ENCODE assay signal across 8 mouse cellular contexts in genomic region chr6:88901471-88901870, GRCm38 (mm10). TPM values are rescaled to one million over a fixed set of nuclear protein-coding genes. Genes with fewer than 3 reads are reported as not detected.
DNase-seq lines count a peak whose midpoint lies in the region; ATAC-seq and TF ChIP-seq lines count a peak whose summit lies in the region.

No protein-coding gene starts in this region.

- DNase-seq in heart, adult 8-10 months (ENCODE audit: low spot score) = peak; percentile 41
- no peak for DNase-seq in heart, postnatal 14 days
- DNase-seq in MN1 (ENCODE audit: low spot score) = peak; percentile 42
- no peak for DNase-seq in liver, postnatal 0 days
- DNase-seq in stomach, postnatal 0 days (ENCODE audit: low spot score) = no peak
- no peak for DNase-seq in Muller cell, postnatal 12 days (ENCODE audit: inconsistent ontology term)
- DNase-seq in ovary, postnatal 10 days (ENCODE audit: low spot score) = no peak

- no peaks in the 10 kb centered on the region for H3K9me3 ChIP-seq in heart, embryonic 16.5 days (replicated peaks; ENCODE audit: control insufficient read depth, low read length)
- H3K9me3 ChIP-seq in liver, postnatal 0 days (ENCODE audit: low read length) = no peaks in the 10 kb centered on the region
- no peaks in the 10 kb centered on the region for H3K9me3 ChIP-seq in stomach, postnatal 0 days (ENCODE audit: control insufficient read depth, low read length)

- H3K9ac ChIP-seq in heart, embryonic 16.5 days (ENCODE audit: low read length) = peak overlapping the region; percentile 84
- H3K9ac ChIP-seq in liver, postnatal 0 days (replicated peaks) = peak overlapping the region; percentile 85
- H3K9ac ChIP-seq in stomach, postnatal 0 days (ENCODE audit: low read length) = peak overlapping the region; percentile 68

- intact Hi-C loops in heart, postnatal 14 days (cut with DNase I) = no loop called here

- H3K36me3 ChIP-seq in heart, embryonic 16.5 days (ENCODE audit: control insufficient read depth, insufficient read depth) = no peaks in the 10 kb centered on the region
- H3K36me3 ChIP-seq in liver, postnatal 0 days (replicated peaks; ENCODE audit: insufficient read depth, low read length) = peaks cover 4% of the 10 kb centered on the region; the same call in 1 of the 2 replicates
- no peaks in the 10 kb centered on the region for H3K36me3 ChIP-seq in stomach, postnatal 0 days (ENCODE audit: control insufficient read depth, insufficient read depth, low read length)

- ATAC-seq in heart, embryonic 16.5 days (replicated peaks; ENCODE audit: extremely low read depth, insufficient read depth, low FRiP score) = no peak
- ATAC-seq in liver, postnatal 0 days = peak; percentile 2; the same call in 1 of the 2 replicates
- ATAC-seq in stomach, postnatal 0 days (ENCODE audit: low FRiP score, low TSS enrichment) = peak; percentile 14; the same call in 1 of the 2 replicates

- TF ChIP-seq EP300 in liver, postnatal 0 days (IDR thresholded peaks at IDR 0.05; ENCODE audit: low read depth) = no peak
- TF ChIP-seq EP300 in stomach, postnatal 0 days (optimal IDR thresholded peaks at IDR 0.05) = no peak

- H3K4me2 ChIP-seq in heart, embryonic 16.5 days (ENCODE audit: low read depth, low read length) = peak overlapping the region; percentile 96
- H3K4me2 ChIP-seq in liver, postnatal 0 days (ENCODE audit: low read depth, low read length) = peak overlapping the region; percentile 97
- peak overlapping the region; percentile 95 for H3K4me2 ChIP-seq in stomach, postnatal 0 days (replicated peaks; ENCODE audit: low read depth)

- peak overlapping the region; percentile 89 for H3K4me3 ChIP-seq in heart, embryonic 16.5 days (ENCODE audit: low read length)
- peak overlapping the region; percentile 75 for H3K4me3 ChIP-seq in liver, postnatal 0 days (ENCODE audit: low read depth, low read length)
- H3K4me3 ChIP-seq in stomach, postnatal 0 days (ENCODE audit: low read depth, low read length) = peak overlapping the region; percentile 84

- WGBS in heart, embryonic 16.5 days = 4% methylated on average over 5 of the region's 5 CpGs
- 4% methylated on average over 5 of the region's 5 CpGs for WGBS in liver, postnatal 0 days (ENCODE audit: insufficient replicate concordance)
- WGBS in stomach, postnatal 0 days = 3% methylated on average over 5 of the region's 5 CpGs

- H3K4me1 ChIP-seq in heart, embryonic 16.5 days (ENCODE audit: control insufficient read depth, insufficient read depth, low read length) = peaks cover 41% of the 10 kb centered on the region
- peaks cover 56% of the 10 kb centered on the region for H3K4me1 ChIP-seq in liver, postnatal 0 days (ENCODE audit: insufficient read depth)
- peaks cover 9% of the 10 kb centered on the region for H3K4me1 ChIP-seq in stomach, postnatal 0 days (replicated peaks; ENCODE audit: control insufficient read depth, insufficient read depth)

- H3K27me3 ChIP-seq in heart, embryonic 16.5 days (ENCODE audit: control insufficient read depth, insufficient read depth, low read length) = no peaks in the 10 kb centered on the region
- no peaks in the 10 kb centered on the region for H3K27me3 ChIP-seq in liver, postnatal 0 days (ENCODE audit: insufficient read depth, low read length)
- H3K27me3 ChIP-seq in stomach, postnatal 0 days (ENCODE audit: control insufficient read depth, insufficient read depth, low read length) = no peaks in the 10 kb centered on the region

- peak overlapping the region; percentile 71 for H3K27ac ChIP-seq in heart, embryonic 16.5 days (ENCODE audit: low read length)
- peak overlapping the region; percentile 86 for H3K27ac ChIP-seq in liver, postnatal 0 days (ENCODE audit: low read depth)
- peak overlapping the region; percentile 96 for H3K27ac ChIP-seq in stomach, postnatal 0 days (replicated peaks)

- TF ChIP-seq CTCF in liver, postnatal 0 days (IDR thresholded peaks at IDR 0.05; ENCODE audit: low read depth) = no peak
- TF ChIP-seq CTCF in stomach, postnatal 0 days (IDR thresholded peaks at IDR 0.05; ENCODE audit: low read depth) = no peak

RNA-seq across cellular contexts. Expression of gene Tpra1, which starts 0.6 kb away (rescaled TPM):
- total RNA-seq in heart, adult 8-10 months (2022) = 10 to 100 TPM; 29.0 to 36.3 (median 32.2) TPM
- total RNA-seq in heart, postnatal 14 days (2021) = 10 to 100 TPM; 34.7 to 38.9 TPM
- 54.9 and 58.0 TPM in 2 replicates for polyA plus RNA-seq in heart, embryonic 16.5 days (2015; fragmentation: Nextera tagmentation; extraction: Ambion mirVana)
- 32.2 and 33.9 TPM in 2 replicates for polyA plus RNA-seq in liver, postnatal 0 days (2015; fragmentation: Nextera tagmentation; extraction: Ambion mirVana)
- polyA plus RNA-seq in stomach, postnatal 0 days (2015; fragmentation: Nextera tagmentation; extraction: Ambion mirVana) = 39.8 and 42.8 TPM in 2 replicates

RNA-seq across cellular contexts. Expression of gene Mcm2, which starts 2.9 kb away (rescaled TPM):
- 1 to 10 TPM; 4.7 to 6.7 (median 5.6) TPM for total RNA-seq in heart, adult 8-10 months (2022)
- 10 to 100 TPM; 11.0 to 15.4 TPM for total RNA-seq in heart, postnatal 14 days (2021)
- polyA plus RNA-seq in heart, embryonic 16.5 days (2015; fragmentation: Nextera tagmentation; extraction: Ambion mirVana) = 88.3 and 94.7 TPM in 2 replicates
- polyA plus RNA-seq in liver, postnatal 0 days (2015; fragmentation: Nextera tagmentation; extraction: Ambion mirVana) = 42.1 and 53.6 TPM in 2 replicates
- polyA plus RNA-seq in stomach, postnatal 0 days (2015; fragmentation: Nextera tagmentation; extraction: Ambion mirVana) = 24.2 and 25.0 TPM in 2 replicates

RNA-seq across cellular contexts. Expression of gene Podxl2, which starts 26.6 kb away (rescaled TPM):
- total RNA-seq in heart, adult 8-10 months (2022) = 10 to 100 TPM; 13.7 to 14.8 (median 14.2) TPM
- total RNA-seq in heart, postnatal 14 days (2021) = 10 to 100 TPM; 26.7 to 27.4 TPM
- 43.7 and 45.0 TPM in 2 replicates for polyA plus RNA-seq in heart, embryonic 16.5 days (2015; fragmentation: Nextera tagmentation; extraction: Ambion mirVana)
- polyA plus RNA-seq in liver, postnatal 0 days (2015; fragmentation: Nextera tagmentation; extraction: Ambion mirVana) = 1.1 and 1.3 TPM in 2 replicates
- 31.4 and 38.5 TPM in 2 replicates for polyA plus RNA-seq in stomach, postnatal 0 days (2015; fragmentation: Nextera tagmentation; extraction: Ambion mirVana)

RNA-seq across cellular contexts. Expression of gene Abtb1, which starts 59.7 kb away (rescaled TPM):
- total RNA-seq in heart, adult 8-10 months (2022) = 10 to 100 TPM; 18.8 to 27.6 (median 23.8) TPM
- total RNA-seq in heart, postnatal 14 days (2021) = 10 to 100 TPM; 23.4 to 24.3 TPM
- 28.3 and 31.6 TPM in 2 replicates for polyA plus RNA-seq in heart, embryonic 16.5 days (2015; fragmentation: Nextera tagmentation; extraction: Ambion mirVana)
- 36.2 and 39.1 TPM in 2 replicates for polyA plus RNA-seq in liver, postnatal 0 days (2015; fragmentation: Nextera tagmentation; extraction: Ambion mirVana)
- 25.1 and 26.1 TPM in 2 replicates for polyA plus RNA-seq in stomach, postnatal 0 days (2015; fragmentation: Nextera tagmentation; extraction: Ambion mirVana)

Comparison
In these comparisons a context has a peak if more than half of its experiments do, and no peak if none do; other contexts are left out.
1. DNase-seq: peak in heart, adult 8-10 months (single experiment) and MN1 (single experiment); none in heart, postnatal 14 days (0 of 2), liver, postnatal 0 days (single experiment), stomach, postnatal 0 days (single experiment), Muller cell, postnatal 12 days (single experiment) and ovary, postnatal 10 days (single experiment).
2. RNA of gene Podxl2, which starts 26.6 kb away (polyA plus RNA-seq): 43.7 to 45.0 TPM in heart, embryonic 16.5 days and 31.4 to 38.5 TPM in stomach, postnatal 0 days; 1.1 to 1.3 TPM in liver, postnatal 0 days; every median in the first group is over 10 times any median in the second.
3. Peak in every context shown above with its lines, with median percentiles within 50 percentile points of each other: H3K27ac ChIP-seq, H3K4me2 ChIP-seq, H3K4me3 ChIP-seq and H3K9ac ChIP-seq.